Mouse (Mus musculus) heart, adult 18-20 months (tissue): ENCODE data around the gene Dlgap4. TPM values are rescaled to one million over a fixed set of nuclear protein-coding genes. Genes with fewer than 3 reads are reported as not detected.
A peak's percentile ranks its signal among the peaks of the same experiment; 100 is the strongest.

ENCODE experiments used
- DNase-seq, 2 experiments: peaks; one replicate each; pipeline ENCODE4 v3.0.0; 2021 to 2022; ENCODE audit warnings: mixed read lengths in 1 of 2
- total RNA-seq, 2 experiments: library from RNA; stranded (reverse); gene quantifications; 2 replicates each; pipeline ENCODE4 v1.2.3; 2021

Dlgap4 gene
- total RNA-seq, 2 experiments from 2014 or later: 31.7 to 36.7 TPM

- DNase-seq: no peak
Observed at GRCm38 (mm10) chr2:156716683-156717082, 103.2 kb downstream of the Dlgap4 start.

DNA sequence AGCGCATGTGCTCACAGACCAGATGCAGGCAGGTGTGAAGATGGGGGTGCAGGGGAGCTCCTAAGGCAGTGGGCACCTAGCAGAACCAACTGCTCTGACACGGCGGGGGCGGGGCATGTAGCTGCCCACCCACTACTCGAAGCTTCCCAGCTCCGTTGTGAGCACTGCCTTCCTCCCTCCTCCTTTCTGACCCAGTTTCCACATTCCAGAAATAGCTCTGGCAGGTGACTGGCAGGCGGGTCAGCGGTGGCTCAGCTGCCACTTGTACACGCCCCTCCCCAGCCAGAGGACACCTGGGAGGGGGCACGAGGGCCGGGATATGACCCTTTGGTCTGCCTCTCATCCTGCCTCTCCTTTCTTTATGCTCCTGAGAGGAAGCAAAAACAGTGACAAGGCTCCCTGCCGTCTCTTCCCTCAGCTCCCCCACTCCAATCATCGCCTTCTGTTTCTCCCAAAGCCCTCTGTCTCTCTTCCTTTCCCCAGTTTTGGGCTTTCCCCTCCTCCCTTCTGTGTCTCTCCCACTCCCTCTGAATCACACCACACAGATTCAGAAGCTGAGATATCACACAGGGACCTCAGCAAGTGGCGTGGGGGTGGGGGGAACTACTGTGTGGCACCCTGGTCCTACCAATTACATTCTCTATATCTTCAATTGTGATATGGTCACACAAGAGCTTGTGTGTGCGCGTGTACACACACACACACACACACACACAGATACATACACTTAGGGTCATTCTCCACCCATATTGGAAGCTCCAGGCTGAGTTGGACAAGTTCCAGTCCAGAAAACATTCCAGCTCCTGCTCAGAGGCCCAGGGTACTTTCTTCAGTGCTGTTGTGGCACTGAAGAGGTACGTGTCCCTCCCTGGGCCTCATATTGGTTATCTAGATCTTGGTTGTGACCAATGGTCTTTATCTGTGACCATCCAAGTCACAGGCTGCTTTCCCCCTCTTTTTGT, 104.1 kb downstream of the Dlgap4 start:
- peak; percentile 70 to 75 for DNase-seq

- DNase-seq: peak in 1 of 2 experiments; percentile 44
Observed at GRCm38 (mm10) chr2:156718793-156719192, 105.3 kb downstream of the Dlgap4 start.

GRCm38 (mm10) chr2:156719549-156720312, 106.2 kb downstream of the Dlgap4 start:
- no peak for DNase-seq

DNA sequence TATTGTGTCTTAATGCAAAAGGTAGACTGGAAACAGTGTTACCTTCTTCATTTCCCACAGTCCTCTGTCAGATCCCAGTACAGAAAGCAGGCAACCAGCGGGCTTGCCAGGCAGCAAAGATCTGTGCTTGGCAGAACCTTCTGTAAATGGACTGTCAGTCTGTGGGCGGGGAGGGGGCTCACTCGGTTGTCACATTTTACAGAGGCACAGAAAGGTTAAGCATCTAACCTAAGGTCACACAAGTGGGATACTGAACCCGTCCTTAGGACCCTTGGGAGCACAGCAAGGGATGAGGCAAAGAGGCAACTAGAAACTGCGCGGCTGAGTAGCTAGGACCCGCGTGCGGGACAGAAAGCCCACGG, 106.8 kb downstream of the Dlgap4 start:
- no peak for DNase-seq

GRCm38 (mm10) chr2:156720675-156721553, 107.4 kb downstream of the Dlgap4 start:
- peak; percentile 96 to 98 for DNase-seq

- no peak for DNase-seq
Observed at GRCm38 (mm10) chr2:156721554-156722070, 108.1 kb downstream of the Dlgap4 start.

DNA sequence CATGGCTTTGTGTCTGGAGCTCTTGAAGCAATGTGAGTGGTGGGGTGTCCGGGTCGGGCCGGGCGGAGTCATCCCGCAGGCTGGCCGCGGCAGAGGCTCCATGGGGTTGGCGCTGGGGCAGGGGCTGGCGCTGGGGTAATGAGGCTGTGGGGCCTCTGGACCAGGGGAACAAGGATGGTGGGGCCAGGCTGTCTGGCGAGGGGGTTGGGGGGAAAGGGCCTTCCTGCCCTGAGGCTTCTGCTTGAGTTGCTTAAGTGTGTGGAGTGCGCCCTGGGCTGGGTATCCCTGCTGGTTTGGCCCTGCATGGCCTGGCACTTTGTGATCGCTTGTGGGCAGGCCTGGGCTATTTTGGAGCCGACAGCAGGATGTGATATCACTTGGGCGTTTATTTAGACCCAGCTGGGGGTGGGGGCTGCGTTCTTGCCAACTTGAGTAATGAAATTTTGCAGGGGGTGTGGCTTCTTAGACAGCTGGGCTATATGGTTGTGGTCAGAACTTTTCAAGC, 108.6 kb downstream of the Dlgap4 start:
- peak; percentile 87 to 91 for DNase-seq

GRCm38 (mm10) chr2:156722752-156723151, 109.2 kb downstream of the Dlgap4 start:
- DNase-seq: no peak

DNA sequence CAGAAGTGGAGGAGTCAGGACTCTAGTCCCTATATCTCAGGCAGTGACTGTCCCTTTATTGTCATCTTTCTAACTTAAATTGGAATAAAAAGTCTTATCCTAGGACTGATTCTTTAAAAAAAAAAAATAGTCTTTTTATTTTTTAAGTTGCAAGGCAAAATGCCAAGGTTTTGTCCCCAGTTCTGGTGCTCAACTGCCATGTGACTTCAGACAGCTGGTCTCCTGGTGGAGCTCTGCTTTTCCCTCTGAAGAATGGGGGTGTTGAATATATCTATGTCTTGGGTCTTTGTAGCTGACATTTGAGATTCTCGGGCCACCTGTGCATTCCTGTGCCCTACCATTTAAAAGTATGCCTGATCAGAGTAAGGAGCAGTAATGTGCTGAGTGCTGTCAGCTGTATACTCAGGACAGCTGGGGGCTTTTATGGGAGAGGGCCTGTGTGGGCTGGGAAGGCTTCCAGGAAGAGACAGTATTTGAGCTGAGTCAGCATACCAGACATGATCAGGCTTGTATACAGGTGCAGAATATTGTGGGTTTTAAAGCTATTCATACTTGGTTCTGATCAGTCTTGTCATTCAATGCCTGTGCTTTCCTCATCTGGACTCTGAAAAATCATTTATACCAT, 110.5 kb downstream of the Dlgap4 start:
- no peak for DNase-seq

DNA sequence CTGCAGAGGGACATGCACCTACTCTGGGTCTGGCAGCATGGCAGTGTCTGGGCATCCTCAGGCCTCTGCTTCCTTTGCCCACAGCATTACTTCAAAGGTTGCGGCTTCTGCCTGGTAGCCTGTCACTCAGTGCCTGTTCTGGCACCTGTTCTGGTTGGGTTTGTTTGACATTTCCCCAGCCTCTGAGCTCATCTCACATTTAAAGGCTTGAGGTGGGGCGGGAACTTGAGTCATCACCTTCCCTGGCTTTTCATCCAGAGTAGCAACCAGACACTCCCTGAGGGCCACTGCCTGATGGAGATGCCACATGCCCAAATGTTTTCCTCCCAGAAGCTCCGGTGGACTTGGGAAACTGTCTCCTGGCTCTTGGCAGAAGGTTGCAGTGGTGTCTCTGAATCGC, 111.4 kb downstream of the Dlgap4 start:
- DNase-seq: no peak

DNA sequence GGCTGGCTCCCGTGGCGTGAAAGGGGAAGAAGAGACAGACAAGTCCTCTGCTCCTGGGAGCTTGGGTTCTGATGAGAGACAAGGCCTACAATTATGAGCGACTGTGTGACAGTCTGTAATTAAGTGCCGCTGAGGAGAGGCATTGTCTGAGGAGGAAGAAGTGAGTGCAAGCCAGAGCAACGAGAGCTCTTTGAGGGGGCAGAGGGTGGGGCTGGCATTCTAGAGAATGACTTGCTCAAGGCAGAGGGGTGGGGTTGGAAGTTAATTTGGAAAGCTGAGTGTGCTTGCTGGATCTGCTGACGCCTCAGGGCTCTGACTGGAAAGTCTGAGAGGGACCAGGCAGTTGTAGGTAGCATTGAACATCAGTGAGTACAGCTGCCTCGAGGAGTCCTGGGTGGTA, 112.8 kb downstream of the Dlgap4 start:
- DNase-seq: peak in 1 of 2 experiments; percentile 47

DNA sequence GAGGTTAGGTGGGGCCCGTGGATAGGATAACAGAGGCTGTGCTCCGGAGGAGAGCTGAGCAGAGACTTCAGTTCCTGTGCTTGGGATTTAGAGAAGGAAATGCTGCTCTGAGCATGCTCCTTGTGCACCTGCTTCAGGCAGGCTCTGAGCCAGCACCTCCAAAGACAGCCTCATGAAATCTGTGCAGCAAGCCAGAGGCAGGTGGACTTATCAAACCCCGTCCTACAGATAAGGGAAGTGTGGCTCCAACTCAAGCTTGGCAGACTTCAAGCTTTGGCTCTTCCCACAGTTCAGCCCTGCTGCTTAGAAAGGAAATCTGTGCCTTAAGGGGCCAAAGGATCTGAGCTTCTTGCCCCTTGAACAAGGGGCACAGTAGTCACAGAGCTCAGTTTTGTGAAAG, 113.4 kb downstream of the Dlgap4 start:
- peak in 1 of 2 experiments; percentile 61 for DNase-seq

GRCm38 (mm10) chr2:156729537-156730469, 116.3 kb downstream of the Dlgap4 start:
- peak in 1 of 2 experiments; percentile 68 for DNase-seq

GRCm38 (mm10) chr2:156730501-156730921, 117.0 kb downstream of the Dlgap4 start:
- DNase-seq: peak in 1 of 2 experiments; percentile 63

GRCm38 (mm10) chr2:156731592-156731991, 118.1 kb downstream of the Dlgap4 start:
- DNase-seq: no peak

GRCm38 (mm10) chr2:156732109-156732508, 118.6 kb downstream of the Dlgap4 start:
- peak; percentile 86 to 92 for DNase-seq

- DNase-seq: no peak
Observed at GRCm38 (mm10) chr2:156735761-156736335, 122.3 kb downstream of the Dlgap4 start.

- peak in 1 of 2 experiments; percentile 42 for DNase-seq
Observed at GRCm38 (mm10) chr2:156736846-156737245, 123.3 kb downstream of the Dlgap4 start.
